ENCODE assay signal across 9 mouse cellular contexts in genomic region chr6:73517818-73518396, GRCm38 (mm10). TPM values are rescaled to one million over a fixed set of nuclear protein-coding genes. Genes with fewer than 3 reads are reported as not detected.
A peak's percentile ranks its signal among the peaks of the same experiment; 100 is the strongest.
DNase-seq lines count a peak whose midpoint lies in the region; ATAC-seq and TF ChIP-seq lines count a peak whose summit lies in the region.
"Had no signal": no experiment of that assay in that cellular context is flagged by ENCODE, and none has a peak within 500 bp of the region (broad histone marks: within the 10 kb centered on the region; RNA-seq: fewer than 3 reads in every experiment).

No protein-coding gene starts in this region.

- H3K4me2 ChIP-seq in hindbrain, embryonic 12.5 days (replicated peaks): peak overlapping the region; percentile 22; the same call in 1 of the 2 replicates

- H3K36me3 ChIP-seq in MEL (ENCODE audit: control insufficient read depth in 1 of 2, insufficient read depth in 2 of 2, low read length in 2 of 2): no peaks in the 10 kb centered on the region
- no peaks in the 10 kb centered on the region for H3K36me3 ChIP-seq in hindbrain, embryonic 12.5 days
- no peaks in the 10 kb centered on the region for H3K36me3 ChIP-seq in midbrain, embryonic 10.5 days
- H3K36me3 ChIP-seq in small intestine, adult 2 months (ENCODE audit: control insufficient read depth, insufficient read depth, low read length): no peaks in the 10 kb centered on the region

- WGBS in hindbrain, embryonic 12.5 days: 30% methylated on average over 14 of the region's 14 CpGs
- 28% methylated on average over 14 of the region's 14 CpGs for WGBS in midbrain, embryonic 10.5 days
- 27% methylated on average over 14 of the region's 14 CpGs for WGBS in small intestine, adult 2 months

- TF ChIP-seq POLR2A in MEL (IDR thresholded peaks at IDR 0.05; ENCODE audit: control insufficient read depth in 1 of 2, insufficient read depth in 1 of 2, low read depth in 1 of 2, low read length in 2 of 2, poor library complexity in 1 of 2): no peak
- no peak for TF ChIP-seq POLR2A in small intestine, adult 2 months (IDR thresholded peaks at IDR 0.05; ENCODE audit: low read depth, low read length)

- H3K27me3 ChIP-seq in MEL (ENCODE audit: control insufficient read depth in 1 of 2, insufficient read depth in 2 of 2, low read length in 2 of 2): no peaks in the 10 kb centered on the region
- H3K27me3 ChIP-seq in hindbrain, embryonic 12.5 days: no peaks in the 10 kb centered on the region
- H3K27me3 ChIP-seq in midbrain, embryonic 10.5 days (ENCODE audit: low read depth, poor library complexity, severe bottlenecking): no peaks in the 10 kb centered on the region
- H3K27me3 ChIP-seq in small intestine, adult 2 months (ENCODE audit: control insufficient read depth, insufficient read depth, low read length): no peaks in the 10 kb centered on the region

- ATAC-seq in hindbrain, embryonic 12.5 days (ENCODE audit: low FRiP score): peak; percentile 63; the same call in 1 of the 2 replicates

- no peak overlapping the region for H3K27ac ChIP-seq in MEL (ENCODE audit: control insufficient read depth, low read depth, low read length)
- H3K27ac ChIP-seq in hindbrain, embryonic 12.5 days: no peak overlapping the region
- H3K27ac ChIP-seq in midbrain, embryonic 10.5 days (replicated peaks): no peak overlapping the region
- H3K27ac ChIP-seq in small intestine, adult 2 months (ENCODE audit: insufficient read depth, low read depth, low read length): no peak overlapping the region

- DNase-seq in MEL (ENCODE audit: low read depth, low spot score): no peak
- DNase-seq in adrenal gland, postnatal 25 days: peak; percentile 78
- DNase-seq in embryo, embryonic 9.5 days (ENCODE audit: extremely low spot score): peak; percentile 71
- peak; percentile 36 for DNase-seq in left cerebral cortex, adult 11 months (ENCODE audit: low spot score)
- peak; percentile 79 for DNase-seq in midbrain, embryonic 10.5 days (ENCODE audit: low spot score)
- DNase-seq in MN1 (ENCODE audit: low spot score): no peak

- peak; percentile 11 to 51 (median 31); a peak in 3 of 6 replicates for TF ChIP-seq CTCF in MEL (IDR thresholded peaks at IDR 0.05 in 2 of 3, conservative IDR thresholded peaks at IDR 0.05 in 1 of 3; ENCODE audit: control insufficient read depth in 1 of 3, insufficient read depth in 1 of 3, low read depth in 2 of 3, low read length in 3 of 3, poor library complexity in 1 of 3, severe bottlenecking in 1 of 3)
- peak; percentile 29; the same call in 1 of the 2 replicates for TF ChIP-seq CTCF in small intestine, adult 2 months (IDR thresholded peaks at IDR 0.05; ENCODE audit: extremely low read depth, insufficient read length, insufficient replicate concordance, low read depth, low read length)

- no peaks in the 10 kb centered on the region for H3K79me2 ChIP-seq in MEL (ENCODE audit: control insufficient read depth, insufficient read depth, low read length, poor library complexity)

- TF ChIP-seq RAD21 in MEL (IDR thresholded peaks at IDR 0.05; ENCODE audit: low read depth, low read length): peak; percentile 19

- no peak for TF ChIP-seq EP300 in MEL (IDR thresholded peaks at IDR 0.05; ENCODE audit: low read depth in 1 of 2, low read length in 2 of 2)

- no peak overlapping the region for H3K4me3 ChIP-seq in MEL (ENCODE audit: control insufficient read depth in 1 of 2, insufficient read depth in 1 of 2, low read depth in 2 of 2, low read length in 2 of 2)
- H3K4me3 ChIP-seq in hindbrain, embryonic 12.5 days: no peak overlapping the region
- H3K4me3 ChIP-seq in midbrain, embryonic 10.5 days: no peak overlapping the region
- H3K4me3 ChIP-seq in small intestine, adult 2 months (ENCODE audit: low read depth, low read length): no peak overlapping the region

- no peaks in the 10 kb centered on the region for H3K9me3 ChIP-seq in MEL (replicated peaks; ENCODE audit: insufficient read depth, low read length)
- no peaks in the 10 kb centered on the region for H3K9me3 ChIP-seq in hindbrain, embryonic 12.5 days (replicated peaks)
- H3K9me3 ChIP-seq in midbrain, embryonic 10.5 days (replicated peaks): no peaks in the 10 kb centered on the region

- H3K4me1 ChIP-seq in MEL (ENCODE audit: control insufficient read depth in 1 of 2, insufficient read depth in 2 of 2, low read length in 2 of 2): no peaks in the 10 kb centered on the region
- H3K4me1 ChIP-seq in hindbrain, embryonic 12.5 days: no peaks in the 10 kb centered on the region
- peaks cover 9% of the 10 kb centered on the region; the same call in 1 of the 2 replicates for H3K4me1 ChIP-seq in midbrain, embryonic 10.5 days
- H3K4me1 ChIP-seq in small intestine, adult 2 months (ENCODE audit: control insufficient read depth, insufficient read depth, insufficient read length, low read length): no peaks in the 10 kb centered on the region

- H3K9ac ChIP-seq in MEL (ENCODE audit: control insufficient read depth, low read depth, low read length, poor library complexity, severe bottlenecking): no peak overlapping the region
- H3K9ac ChIP-seq in hindbrain, embryonic 12.5 days: no peak overlapping the region

TF ChIP-seq in MEL, 35 proteins besides CTCF, POLR2A, EP300 and RAD21:
- TF ChIP-seq ETS1 (IDR thresholded peaks at IDR 0.05; ENCODE audit: low read depth, low read length): no peak
- TF ChIP-seq MAX (IDR thresholded peaks at IDR 0.05; ENCODE audit: low read length): no peak
- TF ChIP-seq ZC3H11A (IDR thresholded peaks at IDR 0.05; ENCODE audit: low read depth, low read length): no peak
- no peak for TF ChIP-seq KAT2A (conservative IDR thresholded peaks at IDR 0.05; ENCODE audit: low read depth, low read length)
- TF ChIP-seq CHD2 (IDR thresholded peaks at IDR 0.05; ENCODE audit: low read length): no peak

RNA-seq across cellular contexts. Expression of gene 4931417E11Rik, which starts 48.4 kb away (rescaled TPM):
- total RNA-seq in MEL (2012; rRNA removed): not detected in 2 replicates
- polyA plus RNA-seq in MEL (2012; ENCODE audit: insufficient read depth in 1 of 2, insufficient read length in 2 of 2, low read depth in 1 of 2, low replicate concordance in 2 of 2, missing spikeins in 1 of 2): not detected
- not detected in 2 replicates for total RNA-seq in adrenal gland, postnatal 25 days (2021)
- not detected in 2 replicates for polyA plus RNA-seq in hindbrain, embryonic 12.5 days (2016; fragmentation: Nextera tagmentation; extraction: Ambion mirVana)
- not detected in 2 replicates for polyA plus RNA-seq in midbrain, embryonic 10.5 days (2016; fragmentation: Nextera tagmentation; extraction: Ambion mirVana)
- polyA plus RNA-seq in small intestine, adult 2 months (2012; rRNA removed): not detected in 2 replicates
- total RNA-seq: heart, adult 18-20 months had no signal

Comparison
In these comparisons a context has a peak if more than half of its experiments do, and no peak if none do; other contexts are left out.
1. DNase-seq: peak in adrenal gland, postnatal 25 days (single experiment), embryo, embryonic 9.5 days (single experiment), left cerebral cortex, adult 11 months (single experiment) and midbrain, embryonic 10.5 days (single experiment); none in MEL (single experiment) and MN1 (single experiment).